Mouse (Mus musculus): ENCODE measurements at regions not wholly inside any gene's neighbourhood (a gene's known extent, or its start where the extent isn't known, plus 50 kb on each side); places are given as distances from the start of the nearest gene placed in this dataset.

DNA sequence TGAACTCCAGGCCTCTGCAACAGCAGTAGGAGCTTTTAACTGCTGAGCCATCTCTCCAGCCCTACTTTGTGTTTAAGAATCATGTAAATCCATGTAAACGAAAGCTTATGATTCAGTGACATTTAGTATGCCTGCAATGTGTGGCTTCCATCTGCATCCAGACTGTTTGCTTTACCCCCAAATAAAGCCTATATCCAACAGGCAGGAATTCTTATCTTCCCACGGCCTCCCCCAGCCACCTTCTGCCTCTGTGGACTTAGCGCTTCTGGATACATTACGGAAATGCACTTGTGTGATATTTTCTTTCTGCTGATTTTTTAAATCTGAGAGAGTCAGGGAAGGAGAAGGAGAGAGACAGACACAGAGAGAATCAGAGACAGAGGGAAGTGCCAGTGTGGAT lies 189.2 kb upstream of the Cxcr4 start:
- no peak overlapping the region for H3K4me2 ChIP-seq (ENCODE audit: low read depth, low read length)
- no peak overlapping the region for H3K27ac ChIP-seq (ENCODE audit: low read depth)
- no peak for ATAC-seq (ENCODE audit: insufficient read depth, low read depth)
- no peaks in the 10 kb centered on the region for H3K27me3 ChIP-seq (ENCODE audit: control insufficient read depth, insufficient read depth, low read length)
- no peaks in the 10 kb centered on the region for H3K36me3 ChIP-seq (replicated peaks; ENCODE audit: control insufficient read depth, insufficient read depth, low read length)
- TF ChIP-seq CTCF (IDR thresholded peaks at IDR 0.05; ENCODE audit: low read depth) (no peak), EP300 (IDR thresholded peaks at IDR 0.05; ENCODE audit: low read depth) (no peak)
- H3K4me1 ChIP-seq (ENCODE audit: control insufficient read depth, insufficient read depth), result no peaks in the 10 kb centered on the region
- H3K4me3 ChIP-seq (ENCODE audit: low read depth, low read length), result no peak overlapping the region
- no peak for DNase-seq (ENCODE audit: low spot score)
- no peaks in the 10 kb centered on the region for H3K9me3 ChIP-seq (replicated peaks; ENCODE audit: control insufficient read depth, low read length)
- 77% methylated on average over 4 of the region's 4 CpGs for WGBS
- no peak overlapping the region for H3K9ac ChIP-seq (replicated peaks; ENCODE audit: low read depth, low read length)

DNA sequence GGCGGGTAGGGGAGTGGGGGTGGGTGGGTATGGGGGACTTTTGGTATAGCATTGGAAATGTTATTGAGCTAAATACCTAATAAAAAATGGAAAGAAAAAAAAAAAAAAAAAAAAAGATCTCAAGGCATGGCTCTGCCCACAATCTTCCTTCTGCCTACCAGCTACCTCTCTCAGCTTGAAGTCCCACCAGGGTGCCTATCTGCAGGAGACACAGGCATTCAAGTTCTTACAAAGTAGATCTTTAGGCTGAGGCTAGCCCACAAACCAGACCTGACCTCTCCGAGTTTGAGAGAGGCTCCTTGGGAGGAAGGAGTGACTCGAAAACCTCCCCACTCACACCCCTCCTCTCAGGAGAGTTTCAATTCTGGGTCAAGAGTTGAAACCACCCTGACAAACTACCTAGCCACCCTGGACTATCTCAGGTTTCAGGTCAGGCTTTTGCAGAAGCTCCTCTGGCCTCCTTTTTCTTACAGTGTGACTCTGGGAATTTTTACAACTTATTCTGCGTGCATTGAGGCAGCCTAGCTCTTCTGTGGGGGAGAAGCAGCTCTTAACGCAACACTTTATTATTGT lies 187.6 kb upstream of the Cxcr4 start:
- DNase-seq (ENCODE audit: low spot score), result no peak
- no peaks in the 10 kb centered on the region for H3K9me3 ChIP-seq (replicated peaks; ENCODE audit: control insufficient read depth, low read length)
- H3K9ac ChIP-seq (replicated peaks; ENCODE audit: low read depth, low read length), result no peak overlapping the region
- no peak overlapping the region for H3K27ac ChIP-seq (ENCODE audit: low read depth)
- no peak overlapping the region for H3K4me2 ChIP-seq (ENCODE audit: low read depth, low read length)
- H3K27me3 ChIP-seq (ENCODE audit: control insufficient read depth, insufficient read depth, low read length), result no peaks in the 10 kb centered on the region
- no peak for ATAC-seq (ENCODE audit: insufficient read depth, low read depth)
- WGBS, result 87% methylated on average over 5 of the region's 5 CpGs
- no peaks in the 10 kb centered on the region for H3K36me3 ChIP-seq (replicated peaks; ENCODE audit: control insufficient read depth, insufficient read depth, low read length)
- TF ChIP-seq CTCF (IDR thresholded peaks at IDR 0.05; ENCODE audit: low read depth), result no peak
- TF ChIP-seq EP300 (IDR thresholded peaks at IDR 0.05; ENCODE audit: low read depth), result no peak
- H3K4me3 ChIP-seq (ENCODE audit: low read depth, low read length), result no peak overlapping the region
- no peaks in the 10 kb centered on the region for H3K4me1 ChIP-seq (ENCODE audit: control insufficient read depth, insufficient read depth)

DNA sequence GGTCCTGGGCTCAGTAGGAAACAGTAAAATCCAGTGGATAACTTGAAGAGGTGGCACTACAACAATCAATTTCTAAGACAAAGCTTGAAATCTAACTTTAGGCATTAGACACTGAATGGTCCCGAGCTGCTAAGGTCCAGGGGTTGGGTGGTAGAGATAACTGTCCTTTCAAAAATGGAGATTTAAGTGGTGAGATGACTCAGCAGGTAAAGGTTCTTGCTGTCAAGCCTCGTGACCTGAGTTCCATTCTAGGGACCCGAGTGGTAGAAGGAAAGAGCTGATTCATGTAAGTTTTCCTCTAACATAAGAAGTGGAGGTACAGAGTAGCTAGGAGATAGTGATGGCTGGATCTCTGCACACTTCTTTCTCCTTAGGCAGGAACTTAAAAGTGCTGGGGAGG lies 180.3 kb upstream of the Cxcr4 start:
- no peak for TF ChIP-seq CTCF (IDR thresholded peaks at IDR 0.05; ENCODE audit: low read depth)
- no peak for TF ChIP-seq EP300 (IDR thresholded peaks at IDR 0.05; ENCODE audit: low read depth)
- Histone ChIP-seq H3K4me3 (ENCODE audit: low read depth, low read length) (no peak overlapping the region), H3K4me2 (ENCODE audit: low read depth, low read length) (no peak overlapping the region), H3K4me1 (ENCODE audit: control insufficient read depth, insufficient read depth) (no peaks in the 10 kb centered on the region), H3K9ac (replicated peaks; ENCODE audit: low read depth, low read length) (no peak overlapping the region), H3K9me3 (replicated peaks; ENCODE audit: control insufficient read depth, low read length) (no peaks in the 10 kb centered on the region), H3K36me3 (replicated peaks; ENCODE audit: control insufficient read depth, insufficient read depth, low read length) (no peaks in the 10 kb centered on the region), H3K27ac (ENCODE audit: low read depth) (no peak overlapping the region), H3K27me3 (ENCODE audit: control insufficient read depth, insufficient read depth, low read length) (no peaks in the 10 kb centered on the region)
- DNase-seq (ENCODE audit: low spot score) (no peak), ATAC-seq (ENCODE audit: insufficient read depth, low read depth) (no peak)
- WGBS, result 71% methylated on average over 3 of the region's 3 CpGs

DNA sequence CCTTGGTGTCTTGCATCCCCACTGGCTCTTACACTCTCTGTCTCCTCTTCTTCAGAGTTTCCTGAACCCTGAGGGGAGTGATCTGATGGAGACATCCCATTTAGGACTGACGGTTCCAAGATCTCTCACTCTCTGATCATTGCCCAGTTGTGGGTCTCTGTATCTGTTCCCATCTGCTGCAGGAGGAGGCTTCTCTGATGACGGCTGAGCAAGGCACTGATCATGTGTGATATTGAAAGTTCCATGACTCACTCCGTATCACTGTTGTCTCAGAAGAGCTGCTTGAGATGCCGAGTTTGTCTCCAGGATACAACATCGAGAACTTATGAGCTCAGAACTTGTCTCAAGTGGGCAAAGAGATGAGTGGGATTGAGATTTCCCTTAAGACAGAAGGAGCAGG lies 178.7 kb upstream of the Cxcr4 start:
- Histone ChIP-seq H3K4me3 (ENCODE audit: low read depth, low read length) (no peak overlapping the region), H3K27me3 (ENCODE audit: control insufficient read depth, insufficient read depth, low read length) (no peaks in the 10 kb centered on the region), H3K27ac (ENCODE audit: low read depth) (no peak overlapping the region), H3K4me1 (ENCODE audit: control insufficient read depth, insufficient read depth) (no peaks in the 10 kb centered on the region), H3K4me2 (ENCODE audit: low read depth, low read length) (no peak overlapping the region), H3K9ac (replicated peaks; ENCODE audit: low read depth, low read length) (no peak overlapping the region), H3K9me3 (replicated peaks; ENCODE audit: control insufficient read depth, low read length) (no peaks in the 10 kb centered on the region), H3K36me3 (replicated peaks; ENCODE audit: control insufficient read depth, insufficient read depth, low read length) (no peaks in the 10 kb centered on the region)
- no peak for DNase-seq (ENCODE audit: low spot score)
- ATAC-seq (ENCODE audit: insufficient read depth, low read depth), result no peak
- TF ChIP-seq CTCF (IDR thresholded peaks at IDR 0.05; ENCODE audit: low read depth), result no peak
- TF ChIP-seq EP300 (IDR thresholded peaks at IDR 0.05; ENCODE audit: low read depth), result no peak
- WGBS, result 69% methylated on average over 5 of the region's 5 CpGs

DNA sequence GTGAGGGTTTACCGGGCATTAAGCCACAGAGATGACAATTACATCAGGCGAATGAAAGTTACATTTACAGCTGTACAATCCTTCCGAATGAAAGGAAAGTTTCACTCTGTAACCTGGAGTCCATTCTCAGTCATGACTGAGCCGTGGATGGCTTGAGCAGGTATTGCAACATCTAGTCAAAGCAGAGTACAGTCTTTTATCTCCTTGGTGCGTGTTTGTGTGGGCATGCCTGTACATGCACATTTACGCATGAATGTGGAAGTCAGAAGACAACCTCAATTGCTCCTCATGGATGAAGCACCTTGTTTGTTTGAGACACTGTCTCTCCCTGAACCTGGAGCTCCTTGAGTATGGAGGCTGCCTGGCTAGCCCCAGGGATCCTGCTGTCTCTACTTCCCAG lies 175.9 kb upstream of the Cxcr4 start:
- Histone ChIP-seq H3K4me1 (ENCODE audit: control insufficient read depth, insufficient read depth) (no peaks in the 10 kb centered on the region), H3K36me3 (replicated peaks; ENCODE audit: control insufficient read depth, insufficient read depth, low read length) (no peaks in the 10 kb centered on the region), H3K4me2 (ENCODE audit: low read depth, low read length) (no peak overlapping the region), H3K9me3 (replicated peaks; ENCODE audit: control insufficient read depth, low read length) (no peaks in the 10 kb centered on the region), H3K27me3 (ENCODE audit: control insufficient read depth, insufficient read depth, low read length) (no peaks in the 10 kb centered on the region), H3K9ac (replicated peaks; ENCODE audit: low read depth, low read length) (no peak overlapping the region), H3K27ac (ENCODE audit: low read depth) (no peak overlapping the region), H3K4me3 (ENCODE audit: low read depth, low read length) (no peak overlapping the region)
- no peak for ATAC-seq (ENCODE audit: insufficient read depth, low read depth)
- WGBS, result 88% methylated on average over 6 of the region's 6 CpGs
- no peak for DNase-seq (ENCODE audit: low spot score)
- TF ChIP-seq CTCF (IDR thresholded peaks at IDR 0.05; ENCODE audit: low read depth), result no peak
- TF ChIP-seq EP300 (IDR thresholded peaks at IDR 0.05; ENCODE audit: low read depth), result no peak

DNA sequence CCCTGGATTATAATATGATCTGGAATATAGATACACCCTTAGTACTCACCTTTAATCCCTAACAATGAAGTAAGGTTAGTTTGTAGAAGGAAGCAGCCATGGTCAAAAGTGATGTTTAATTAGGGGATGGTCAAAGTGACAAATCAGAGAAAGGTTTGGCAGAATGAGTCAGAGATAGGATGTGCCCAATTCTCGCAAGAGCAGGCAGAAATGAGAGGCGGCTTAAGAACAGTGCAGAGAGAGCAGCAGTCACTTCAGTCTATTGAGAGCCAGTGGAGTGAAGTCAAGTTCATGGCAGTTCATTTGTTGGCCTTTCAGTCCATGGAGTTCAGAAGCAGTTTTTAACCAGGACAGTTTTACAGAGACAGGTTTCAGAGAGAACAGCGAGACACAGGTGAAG lies 175.3 kb upstream of the Cxcr4 start:
- H3K4me2 ChIP-seq (ENCODE audit: low read depth, low read length), result no peak overlapping the region
- WGBS, result 79% methylated on average over 3 of the region's 3 CpGs
- TF ChIP-seq CTCF (IDR thresholded peaks at IDR 0.05; ENCODE audit: low read depth) (no peak), EP300 (IDR thresholded peaks at IDR 0.05; ENCODE audit: low read depth) (no peak)

More for the DNA sequence above, 175.3 kb upstream of the Cxcr4 start:
- Histone ChIP-seq H3K9ac (replicated peaks; ENCODE audit: low read depth, low read length) (no peak overlapping the region), H3K27me3 (ENCODE audit: control insufficient read depth, insufficient read depth, low read length) (no peaks in the 10 kb centered on the region), H3K4me3 (ENCODE audit: low read depth, low read length) (no peak overlapping the region), H3K27ac (ENCODE audit: low read depth) (no peak overlapping the region), H3K4me1 (ENCODE audit: control insufficient read depth, insufficient read depth) (no peaks in the 10 kb centered on the region), H3K36me3 (replicated peaks; ENCODE audit: control insufficient read depth, insufficient read depth, low read length) (no peaks in the 10 kb centered on the region), H3K9me3 (replicated peaks; ENCODE audit: control insufficient read depth, low read length) (no peaks in the 10 kb centered on the region)
- ATAC-seq (ENCODE audit: insufficient read depth, low read depth) (no peak), DNase-seq (ENCODE audit: low spot score) (no peak)

Data from heart, postnatal 0 days (tissue).